Mouse (Mus musculus) liver, embryonic 14.5 days (tissue): ENCODE data around the gene Pced1b. TPM values are rescaled to one million over a fixed set of nuclear protein-coding genes. Genes with fewer than 3 reads are reported as not detected.
A peak's percentile ranks its signal among the peaks of the same experiment; 100 is the strongest.

Source experiments
- ATAC-seq: fragments of 200-750 bp; cut with Nextera tagmentation; 2 replicates; pipeline ENCODE4 v1.8.0; 2017; ENCODE audit warnings: moderate number of reproducible peaks, mild to moderate bottlenecking, moderate library complexity; ENCODE audit not compliant: insufficient read depth
- DNase-seq, 3 experiments: peaks; one replicate each; pipeline ENCODE4 v3.0.0-alpha.2; 2012 to 2013; ENCODE audit warnings: low read depth in 3 of 3, low spot score in 3 of 3
- H3K27ac ChIP-seq: fragments of 300-500 bp; sonication (generic); 2 replicates; pipeline ENCODE4 v1.5.1; 2014; ENCODE audit warnings: moderate library complexity, mild to moderate bottlenecking, control low read depth, inconsistent platforms
- H3K27me3 ChIP-seq: fragments of 300-500 bp; sonication (generic); 2 replicates; pipeline ENCODE4 v1.6.1; 2014; ENCODE audit warnings: mild to moderate bottlenecking, low read length, moderate library complexity; ENCODE audit not compliant: control insufficient read depth, insufficient read depth
- H3K36me3 ChIP-seq: fragments of 300-500 bp; sonication (generic); replicated peaks from 2 replicates; pipeline ENCODE4 v1.6.1; 2014; ENCODE audit warnings: low read depth; ENCODE audit not compliant: control insufficient read depth, insufficient read depth
- H3K4me1 ChIP-seq, 2 experiments: fragments of 200-500 bp in 1 of 2; fragments of 300-500 bp in 1 of 2; sonication (generic) in 1 of 2; replicated peaks; 2 replicates each; pipeline ENCODE4 v1.6.1; 2012 to 2014; ENCODE audit warnings: antibody characterized with exemption in 1 of 2, inconsistent platforms in 1 of 2, low read length in 1 of 2; ENCODE audit not compliant: control insufficient read depth in 2 of 2, insufficient read depth in 2 of 2
- H3K4me2 ChIP-seq: fragments of 300-500 bp; sonication (generic); 2 replicates; pipeline ENCODE4 v1.6.1; 2014; ENCODE audit warnings: low read depth, mild to moderate bottlenecking, control low read depth, moderate library complexity
- H3K4me3 ChIP-seq, 2 experiments: fragments of 200-500 bp in 1 of 2; fragments of 300-500 bp in 1 of 2; sonication (generic) in 1 of 2; 2 replicates each; pipeline ENCODE4 v1.5.1; 2012 to 2014; ENCODE audit warnings: low read depth in 2 of 2, low read length in 2 of 2, mild to moderate bottlenecking in 2 of 2, control low read depth in 1 of 2, inconsistent platforms in 1 of 2, moderate library complexity in 1 of 2; ENCODE audit not compliant: insufficient read depth in 1 of 2
- H3K9ac ChIP-seq: fragments of 300-500 bp; sonication (generic); replicated peaks from 2 replicates; pipeline ENCODE4 v1.6.1; 2014; ENCODE audit warnings: mild to moderate bottlenecking, control low read depth, moderate library complexity
- H3K9me3 ChIP-seq: fragments of 300-500 bp; sonication (generic); 2 replicates; pipeline ENCODE4 v1.6.1; 2016; ENCODE audit warnings: low read length, mixed read lengths; ENCODE audit not compliant: control insufficient read depth
- CTCF ChIP-seq: IDR thresholded peaks from 2 replicates; pipeline ENCODE4 v1.5.1; 2016; ENCODE audit warnings: antibody characterized with exemption, low read depth, control low read depth
- EP300 ChIP-seq: IDR thresholded peaks from 2 replicates; pipeline ENCODE4 v1.6.1; 2016; ENCODE audit warnings: antibody characterized with exemption, low read depth
- WGBS: fragments of 180-500 bp; shearing (Covaris S2); extraction: QIAGEN DNeasy Blood & Tissue Kit; methylation state at CpG from one replicate; pipeline ENCODE4 v1.1.7; 2014; ENCODE audit not compliant: insufficient replicate concordance; 5-methylcytosine and 5-hydroxymethylcytosine counted together
- polyA plus RNA-seq, 2 experiments: library from polyadenylated mRNA; depleted of rRNA in 1 of 2; stranded (reverse) in 1 of 2; unstranded in 1 of 2; fragments of >200 nt; fragmentation: Nextera tagmentation in 1 of 2; extraction: Ambion mirVana in 1 of 2; gene quantifications; 2 replicates each; pipeline versions ENCODE4 v1.2.1 to v1.2.3; 2012 to 2014

The Pced1b gene
- polyA plus RNA-seq, 2 experiments, result 5.7 to 8.2 TPM

DNA sequence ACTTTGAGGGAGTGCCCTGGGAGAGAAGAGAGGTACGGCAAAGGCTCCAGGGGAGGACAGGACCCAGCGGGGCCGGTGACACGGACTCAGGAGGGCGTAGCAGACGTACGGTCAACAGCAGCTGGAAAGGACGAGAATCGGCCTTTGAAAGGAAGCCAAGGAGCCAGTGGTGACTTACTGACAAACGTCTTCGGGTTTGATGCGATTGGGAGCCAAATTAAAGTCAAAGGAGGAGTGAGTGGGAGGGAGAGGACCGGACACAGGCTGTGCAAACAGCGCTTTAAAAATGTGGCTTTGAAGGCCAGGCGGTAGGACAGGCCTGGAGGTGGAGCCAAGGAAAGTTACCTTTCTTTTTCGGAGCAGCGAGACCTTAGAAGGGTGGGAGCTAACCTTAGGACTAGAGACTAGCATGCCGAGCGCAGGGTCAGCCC is 129.9 kb downstream of the Pced1b start:
- Histone ChIP-seq H3K27me3 (no peaks in the 10 kb centered on the region), H3K9me3 (no peaks in the 10 kb centered on the region), H3K4me1 (peaks cover 51 to 57% of the 10 kb centered on the region in 2 experiments), H3K36me3 (no peaks in the 10 kb centered on the region), H3K4me3 (peak overlapping the region in 1 of 2 experiments; percentile 13; a peak in 1 of 4 replicates), H3K4me2 (peak overlapping the region; percentile 0; the same call in 1 of the 2 replicates), H3K27ac (no peak overlapping the region), H3K9ac (no peak overlapping the region; the same call in 1 of the 2 replicates)
- TF ChIP-seq EP300 (no peak), CTCF (no peak)
- WGBS, result 62% methylated on average over 19 of the region's 19 CpGs
- DNase-seq (no peak), ATAC-seq (no peak)

- no peak overlapping the region for H3K4me2 ChIP-seq
- H3K27ac ChIP-seq, result peak overlapping the region; percentile 31
- 76% methylated on average over 4 of the region's 4 CpGs for WGBS
- peaks cover 46 to 50% of the 10 kb centered on the region in 2 experiments for H3K4me1 ChIP-seq
- no peak overlapping the region for H3K4me3 ChIP-seq
- TF ChIP-seq CTCF, result no peak
- TF ChIP-seq EP300, result no peak
- ATAC-seq, result no peak
- no peak overlapping the region for H3K9ac ChIP-seq
- H3K36me3 ChIP-seq, result no peaks in the 10 kb centered on the region; the same call in 1 of the 2 replicates
- H3K9me3 ChIP-seq, result no peaks in the 10 kb centered on the region
- DNase-seq, result no peak
- no peaks in the 10 kb centered on the region for H3K27me3 ChIP-seq
Measured at GRCm38 (mm10) chr15:97378061-97378460, 131.2 kb downstream of the Pced1b start.

DNA sequence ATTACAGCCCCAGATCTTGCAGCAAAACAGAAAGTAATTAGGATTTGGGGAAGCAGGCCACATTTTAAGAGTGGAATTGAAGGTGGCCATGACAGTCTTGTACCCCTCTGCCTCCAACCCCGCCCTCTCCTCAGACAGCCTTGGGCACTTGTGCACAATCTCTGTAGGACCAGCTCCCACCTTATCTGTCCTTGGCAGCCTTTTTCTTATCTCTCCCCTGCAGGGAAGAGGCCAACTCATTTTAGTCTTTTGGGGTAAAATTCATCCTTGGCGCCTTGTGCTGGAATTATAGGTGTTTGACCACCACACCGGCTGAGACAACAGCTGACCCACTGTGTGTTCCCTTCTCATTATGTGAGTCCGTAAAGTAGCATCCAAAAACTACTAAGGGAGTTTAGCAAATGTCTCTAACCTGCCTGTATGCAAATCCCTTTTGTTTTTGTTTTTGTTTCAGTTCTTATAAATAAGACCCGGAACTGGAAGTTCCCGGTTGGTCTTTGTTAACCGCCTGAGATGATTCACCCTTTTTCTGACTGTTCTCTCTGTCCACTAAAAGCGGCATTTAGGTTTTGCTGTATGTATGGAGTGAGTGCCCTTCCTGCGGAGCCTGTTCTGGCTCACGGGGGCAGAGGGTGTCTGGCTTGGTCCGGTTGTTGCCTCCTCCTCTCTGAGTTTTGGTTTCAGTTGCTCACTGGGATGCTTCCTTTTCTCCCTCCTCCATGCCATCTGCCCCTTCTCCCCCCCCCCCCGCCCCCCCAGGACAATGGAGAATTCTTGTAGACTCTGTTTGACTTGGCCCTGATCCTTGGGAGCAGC is 132.8 kb downstream of the Pced1b start:
- 15% methylated on average over 11 of the region's 12 CpGs for WGBS
- H3K4me2 ChIP-seq, result peak overlapping the region; percentile 78
- H3K27me3 ChIP-seq, result no peaks in the 10 kb centered on the region
- ATAC-seq, result peak; percentile 99
- TF ChIP-seq CTCF, result no peak
- TF ChIP-seq EP300, result peak; percentile 99
- H3K4me1 ChIP-seq, result peaks cover 35 to 40% of the 10 kb centered on the region in 2 experiments
- H3K36me3 ChIP-seq, result no peaks in the 10 kb centered on the region; the same call in 1 of the 2 replicates
- DNase-seq, result peak; percentile 85 to 91 (median 89)
- H3K4me3 ChIP-seq, result peak overlapping the region; percentile 56 to 60
- H3K27ac ChIP-seq, result peak overlapping the region; percentile 87
- H3K9ac ChIP-seq, result peak overlapping the region; percentile 79
- no peaks in the 10 kb centered on the region for H3K9me3 ChIP-seq

DNA sequence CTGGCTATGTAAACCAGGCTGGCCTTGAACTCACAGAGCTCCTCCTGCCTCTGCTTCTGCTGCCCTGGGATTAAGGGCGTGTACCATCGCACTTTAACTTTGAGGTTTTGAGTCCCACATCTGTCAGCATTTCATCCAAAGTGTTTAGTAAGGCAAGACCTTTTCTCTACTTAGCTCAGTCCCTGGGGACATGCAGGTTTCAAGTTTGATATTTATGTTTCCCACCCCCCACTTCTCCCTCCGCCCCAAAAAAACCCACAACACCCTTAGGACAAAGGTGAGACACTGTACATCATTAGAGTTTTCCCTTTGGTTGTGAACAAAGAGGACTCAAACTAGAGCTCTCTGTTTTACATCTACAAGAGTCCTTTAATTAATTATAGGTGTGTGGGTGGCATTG is 135.7 kb downstream of the Pced1b start:
- WGBS, result 76% methylated on average over 3 of the region's 3 CpGs

DNA sequence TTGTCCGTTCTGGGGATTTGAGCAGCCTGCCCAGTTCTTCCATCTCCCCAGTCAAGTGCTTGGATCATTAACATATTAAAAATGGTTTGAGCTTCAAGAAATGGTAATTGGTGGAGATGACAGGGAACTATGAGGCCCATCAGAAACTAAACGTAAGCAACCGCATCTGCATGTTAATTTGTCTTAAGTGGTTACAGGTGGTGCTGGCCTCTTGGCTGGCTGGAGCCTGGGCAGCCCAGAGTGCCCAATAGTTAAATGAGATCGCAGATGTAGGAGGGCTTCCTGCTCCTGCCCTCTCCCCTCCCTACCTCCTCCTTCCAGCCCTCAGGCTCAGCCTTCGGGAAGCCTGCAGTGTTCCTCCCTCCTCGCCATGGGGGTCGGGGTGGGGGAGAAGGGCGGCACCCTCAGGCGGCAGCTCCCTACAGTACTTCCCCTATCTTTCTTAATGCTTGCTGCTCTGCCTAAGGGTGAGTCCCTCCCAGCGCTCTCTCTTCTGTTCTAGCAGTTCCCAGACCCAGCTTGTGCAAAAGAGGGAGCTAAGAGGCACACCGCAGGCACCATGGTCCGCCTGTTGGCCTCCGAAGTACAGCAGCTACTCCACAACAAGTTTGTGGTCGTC is 136.7 kb downstream of the Pced1b start:
- 74% methylated on average over 14 of the region's 14 CpGs for WGBS
- Histone ChIP-seq H3K4me1 (peaks cover 20 to 25% of the 10 kb centered on the region in 2 experiments), H3K4me3 (no peak overlapping the region), H3K9ac (no peak overlapping the region), H3K9me3 (no peaks in the 10 kb centered on the region), H3K27ac (no peak overlapping the region), H3K36me3 (no peaks in the 10 kb centered on the region; the same call in 1 of the 2 replicates), H3K27me3 (no peaks in the 10 kb centered on the region), H3K4me2 (no peak overlapping the region)
- ATAC-seq (no peak), DNase-seq (no peak)
- TF ChIP-seq EP300 (no peak), CTCF (no peak)

More for the DNA sequence above, 135.7 kb downstream of the Pced1b start:
- ATAC-seq, result no peak
- Histone ChIP-seq H3K36me3 (no peaks in the 10 kb centered on the region; the same call in 1 of the 2 replicates), H3K9ac (no peak overlapping the region), H3K4me2 (no peak overlapping the region), H3K27me3 (no peaks in the 10 kb centered on the region), H3K4me1 (peaks cover 22 to 24% of the 10 kb centered on the region in 2 experiments), H3K4me3 (no peak overlapping the region), H3K9me3 (no peaks in the 10 kb centered on the region), H3K27ac (no peak overlapping the region)
- TF ChIP-seq CTCF, result no peak
- TF ChIP-seq EP300, result no peak
- no peak for DNase-seq
